Mouse (Mus musculus) kidney, adult 2 months (tissue): ENCODE measurements around the gene Ctnna2. TPM values are rescaled to one million over a fixed set of nuclear protein-coding genes. Genes with fewer than 3 reads are reported as not detected.

Experiments used
- DNase-seq: peaks from one replicate; pipeline ENCODE4 v3.0.0; 2021
- H3K27ac ChIP-seq: fragments of 200-500 bp; 2 replicates; pipeline ENCODE4 v1.5.1; 2012; ENCODE audit warnings: low read depth, low read length, control low read depth, inconsistent platforms; ENCODE audit not compliant: insufficient read depth
- H3K27me3 ChIP-seq: fragments of 200-500 bp; replicated peaks from 2 replicates; pipeline ENCODE4 v1.6.1; 2012; ENCODE audit warnings: mild to moderate bottlenecking, moderate library complexity, low read length, inconsistent platforms; ENCODE audit not compliant: control insufficient read depth, insufficient read depth
- H3K36me3 ChIP-seq: fragments of 200-500 bp; 2 replicates; pipeline ENCODE4 v1.6.1; 2012; ENCODE audit warnings: mild to moderate bottlenecking, moderate library complexity, low read length, inconsistent platforms; ENCODE audit not compliant: control insufficient read depth, insufficient read depth
- H3K4me1 ChIP-seq: fragments of 200-500 bp; 2 replicates; pipeline ENCODE4 v1.6.1; 2011; ENCODE audit warnings: low read length; ENCODE audit not compliant: control insufficient read depth, insufficient read depth
- H3K4me3 ChIP-seq: fragments of 200-500 bp; 2 replicates; pipeline ENCODE4 v1.5.1; 2011; ENCODE audit warnings: mild to moderate bottlenecking, low read depth, low read length, control low read depth; ENCODE audit not compliant: insufficient read depth
- CTCF ChIP-seq: fragments of 200-500 bp; conservative IDR thresholded peaks from 2 replicates; pipeline ENCODE4 v1.5.1; 2011; ENCODE audit warnings: low read depth, mild to moderate bottlenecking, control low read depth, low read length, moderate library complexity, mixed read lengths; ENCODE audit not compliant: insufficient read depth, insufficient read length
- POLR2A ChIP-seq: fragments of 200-500 bp; IDR thresholded peaks from one replicate; pipeline ENCODE4 v1.6.1; 2011; ENCODE audit warnings: low read depth, low read length, control low read depth
- whole genome bisulfite sequencing: fragments of 180-500 bp; shearing (Covaris S2); methylation state at CpG from one replicate; pipeline ENCODE4 v1.1.7; 2018; 5-methylcytosine and 5-hydroxymethylcytosine counted together
- polyA plus RNA-seq: library from polyadenylated mRNA; depleted of rRNA; stranded (reverse); fragments of >200 nt; gene quantifications from 2 replicates; pipeline ENCODE4 v1.2.3, GENCODE M21; 2012

Ctnna2 gene
- polyA plus RNA-seq, 1 experiment, result 0.80 TPM

DNA sequence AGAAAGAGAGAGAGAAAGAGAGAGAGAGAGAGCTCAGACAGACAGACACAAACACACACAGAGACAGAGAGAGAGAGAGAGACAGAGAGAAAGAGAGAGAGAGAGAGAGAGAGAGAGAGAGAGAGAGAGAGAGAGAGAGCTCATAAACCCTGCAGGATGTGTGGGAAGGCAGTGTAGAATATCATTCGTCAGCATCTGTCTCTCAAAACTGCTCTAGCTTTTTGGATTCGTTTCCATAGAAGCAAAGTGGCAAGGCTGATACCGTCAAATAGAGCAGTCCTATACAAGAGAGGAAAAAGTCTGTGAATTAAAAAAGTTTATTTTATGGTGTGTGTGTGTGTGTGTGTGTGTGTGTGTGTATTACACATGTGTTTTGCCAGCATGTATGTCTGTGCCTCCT lies 769.6 kb downstream of the Ctnna2 start:
- Histone ChIP-seq H3K4me1 (peaks cover 4% of the 10 kb centered on the region; the same call in 1 of the 2 replicates), H3K36me3 (no peaks in the 10 kb centered on the region), H3K27me3 (no peaks in the 10 kb centered on the region), H3K4me3 (no peak overlapping the region), H3K27ac (no peak overlapping the region)
- no peak for TF ChIP-seq CTCF
- no peak for TF ChIP-seq POLR2A
- no peak for DNase-seq
- 58% methylated on average over 3 of the region's 3 CpGs for WGBS

DNA sequence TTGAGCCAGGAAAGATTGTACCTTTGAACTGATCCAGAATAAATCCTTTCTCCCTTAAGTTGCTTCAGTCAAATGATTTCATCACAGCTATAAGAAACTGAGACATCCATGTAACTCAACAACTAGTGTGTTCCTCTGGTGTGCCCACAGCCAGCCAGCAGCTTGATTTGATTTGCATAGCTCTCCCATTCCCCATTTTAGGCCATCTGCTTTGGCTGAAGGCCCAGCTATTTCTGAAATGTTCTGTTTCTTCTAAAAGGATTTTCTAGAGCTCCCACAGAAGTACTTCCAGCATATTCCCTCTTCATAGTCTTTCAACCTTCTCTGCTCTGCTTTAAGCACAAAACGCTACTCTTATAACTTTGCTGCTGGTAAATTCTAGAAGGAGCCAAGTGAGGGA lies 770.3 kb downstream of the Ctnna2 start:
- no peak for TF ChIP-seq CTCF
- TF ChIP-seq POLR2A, result no peak
- Histone ChIP-seq H3K27me3 (no peaks in the 10 kb centered on the region), H3K4me3 (no peak overlapping the region), H3K4me1 (peaks cover 4% of the 10 kb centered on the region; the same call in 1 of the 2 replicates), H3K36me3 (no peaks in the 10 kb centered on the region), H3K27ac (no peak overlapping the region)
- DNase-seq, result no peak
- WGBS, result 54% methylated on average over 1 of the region's 1 CpGs

DNA sequence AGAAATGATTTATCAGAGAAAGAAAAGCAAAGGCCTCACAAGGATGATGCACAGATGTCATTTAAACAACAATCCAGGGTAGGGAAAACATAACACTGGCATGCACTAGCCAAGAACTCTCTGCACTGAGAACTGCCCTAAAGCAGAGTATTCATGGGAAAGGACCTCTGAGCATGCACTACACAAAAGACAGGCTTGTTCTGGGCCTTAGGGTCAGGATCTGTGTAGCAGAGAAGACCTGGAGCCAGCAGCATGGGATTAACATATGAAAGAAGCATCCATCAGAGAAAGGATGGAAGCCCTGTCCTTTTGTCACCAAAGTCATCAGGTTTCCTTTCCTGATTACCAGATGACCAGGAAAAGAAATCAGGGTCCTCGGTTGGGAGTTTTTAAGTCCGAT lies 780.1 kb downstream of the Ctnna2 start:
- H3K4me3 ChIP-seq, result no peak overlapping the region
- 80% methylated on average over 2 of the region's 2 CpGs for WGBS

GRCm38 (mm10) chr6:77196650-77197049 lies 782.8 kb downstream of the Ctnna2 start:
- no peak overlapping the region for H3K27ac ChIP-seq
- TF ChIP-seq CTCF (no peak), POLR2A (no peak)
- WGBS, result 87% methylated on average over 3 of the region's 3 CpGs
- no peaks in the 10 kb centered on the region for H3K36me3 ChIP-seq
- no peaks in the 10 kb centered on the region for H3K4me1 ChIP-seq
- H3K4me3 ChIP-seq, result no peak overlapping the region
- DNase-seq, result no peak
- H3K27me3 ChIP-seq, result no peaks in the 10 kb centered on the region

More for the DNA sequence above, 780.1 kb downstream of the Ctnna2 start:
- no peak for TF ChIP-seq POLR2A
- TF ChIP-seq CTCF, result no peak
- no peak for DNase-seq
- no peaks in the 10 kb centered on the region for H3K27me3 ChIP-seq
- H3K36me3 ChIP-seq, result no peaks in the 10 kb centered on the region
- no peaks in the 10 kb centered on the region for H3K4me1 ChIP-seq
- H3K27ac ChIP-seq, result no peak overlapping the region

- 84% methylated on average over 4 of the region's 4 CpGs for WGBS
- no peak overlapping the region for H3K27ac ChIP-seq
- TF ChIP-seq CTCF (no peak), POLR2A (no peak)
- DNase-seq, result no peak
- H3K4me1 ChIP-seq, result no peaks in the 10 kb centered on the region
- no peak overlapping the region for H3K4me3 ChIP-seq
- H3K27me3 ChIP-seq, result no peaks in the 10 kb centered on the region
- no peaks in the 10 kb centered on the region for H3K36me3 ChIP-seq
These were observed 787.9 kb downstream of the Ctnna2 start for GRCm38 (mm10) chr6:77191635-77192034.

DNA sequence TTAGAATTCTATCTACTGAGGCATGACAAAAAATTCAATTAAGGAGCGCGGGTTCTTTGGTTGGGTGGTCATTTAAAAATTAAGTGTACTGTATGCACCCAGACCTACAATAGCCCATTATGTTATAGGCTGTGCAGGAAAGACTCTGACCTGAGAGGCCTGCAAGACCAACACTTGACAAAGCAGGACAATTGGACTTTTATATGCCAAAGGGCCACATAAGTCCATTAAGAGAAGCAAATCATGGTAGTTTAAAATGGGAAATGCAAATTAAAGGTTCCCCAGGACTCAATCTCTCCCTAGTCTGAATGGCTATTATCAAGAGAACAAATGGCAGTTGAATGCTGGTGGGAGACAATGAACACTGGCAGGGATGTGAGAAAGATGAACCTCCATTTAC lies 790.9 kb downstream of the Ctnna2 start:
- no peak overlapping the region for H3K27ac ChIP-seq
- no peaks in the 10 kb centered on the region for H3K36me3 ChIP-seq
- H3K27me3 ChIP-seq, result no peaks in the 10 kb centered on the region
- H3K4me1 ChIP-seq, result no peaks in the 10 kb centered on the region
- TF ChIP-seq CTCF, result no peak
- TF ChIP-seq POLR2A, result no peak
- 40% methylated on average over 2 of the region's 2 CpGs for WGBS
- no peak for DNase-seq
- H3K4me3 ChIP-seq, result no peak overlapping the region

DNA sequence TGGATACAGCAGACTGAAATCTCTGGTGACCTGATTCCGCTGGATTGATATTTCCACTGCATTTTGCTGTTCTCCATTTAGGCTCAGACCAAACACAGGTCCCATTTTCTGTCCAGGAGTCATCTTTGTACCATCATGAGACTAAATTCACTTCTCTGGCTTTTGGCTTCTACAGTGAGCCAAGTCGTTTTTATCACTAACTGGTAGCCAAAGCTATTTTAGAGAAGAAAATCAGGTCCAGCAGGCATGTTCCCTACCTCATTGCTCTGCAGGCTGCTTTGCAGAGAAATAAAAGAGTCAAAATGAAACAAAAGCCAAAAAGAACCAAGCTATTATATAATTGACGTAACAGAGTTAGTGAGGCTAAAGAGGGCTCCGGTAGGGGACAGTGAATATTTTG lies 793.7 kb downstream of the Ctnna2 start:
- Histone ChIP-seq H3K36me3 (no peaks in the 10 kb centered on the region), H3K27ac (no peak overlapping the region), H3K27me3 (no peaks in the 10 kb centered on the region), H3K4me3 (no peak overlapping the region), H3K4me1 (no peaks in the 10 kb centered on the region)
- TF ChIP-seq CTCF (no peak), POLR2A (no peak)
- 80% methylated on average over 4 of the region's 4 CpGs for WGBS
- no peak for DNase-seq

DNA sequence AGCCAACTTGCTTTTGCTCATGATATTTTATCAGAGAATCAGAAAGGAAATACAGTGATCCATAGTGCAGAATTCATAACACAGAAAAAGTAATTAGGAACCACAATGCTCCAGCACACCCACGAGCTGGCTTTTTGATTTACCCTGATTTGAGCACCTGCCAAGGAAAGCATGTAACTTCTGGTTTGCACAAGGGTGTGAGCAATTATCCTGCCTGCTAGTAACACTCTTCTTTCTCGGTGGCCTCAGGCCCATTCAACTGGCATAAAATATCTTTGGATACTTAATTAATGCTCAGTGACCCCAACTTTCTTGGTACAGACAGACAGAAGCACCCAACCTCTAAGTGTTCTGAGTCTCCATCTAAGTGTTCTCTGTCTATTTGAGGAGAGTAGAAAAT lies 794.6 kb downstream of the Ctnna2 start:
- WGBS, result 26% methylated on average over 2 of the region's 2 CpGs
- Histone ChIP-seq H3K4me3 (no peak overlapping the region), H3K27me3 (no peaks in the 10 kb centered on the region), H3K4me1 (no peaks in the 10 kb centered on the region), H3K36me3 (no peaks in the 10 kb centered on the region), H3K27ac (no peak overlapping the region)
- no peak for TF ChIP-seq CTCF
- no peak for TF ChIP-seq POLR2A
- DNase-seq, result no peak
